Mouse (Mus musculus) gastrocnemius, postnatal 10 days (tissue): ENCODE measurements around the gene P2ry6. TPM values are rescaled to one million over a fixed set of nuclear protein-coding genes. Genes with fewer than 3 reads are reported as not detected.

Experiments
- DNase-seq: peaks from one replicate; pipeline ENCODE4 v3.0.0; 2021; ENCODE audit warnings: mixed read lengths
- total RNA-seq, 2 experiments: library from RNA; stranded (reverse); gene quantifications; 2 replicates each; pipeline ENCODE4 v1.2.3; 2021

Gene P2ry6
- total RNA-seq, 2 experiments from 2014 or later, result 2.3 to 4.0 TPM

GRCm38 (mm10) chr7:100941169-100941568 is 33.3 kb downstream of the P2ry6 start:
- no peak for DNase-seq

- no peak for DNase-seq
These were observed 36.3 kb downstream of the P2ry6 start for GRCm38 (mm10) chr7:100938106-100938505.

- DNase-seq, result no peak
These were observed 37.0 kb downstream of the P2ry6 start for GRCm38 (mm10) chr7:100937481-100937880.

- DNase-seq, result no peak
These were observed 40.9 kb downstream of the P2ry6 start for GRCm38 (mm10) chr7:100933520-100933919.

GRCm38 (mm10) chr7:100932481-100933007 is 41.9 kb downstream of the P2ry6 start:
- DNase-seq, result peak; percentile 90

- peak; percentile 61 for DNase-seq
These were observed 42.4 kb downstream of the P2ry6 start, which contains the start of gene Arhgef17 for GRCm38 (mm10) chr7:100931926-100932480. TSS of gene Arhgef17 (minus strand) at chr7:100932107.

- peak; percentile 73 for DNase-seq
These were observed 43.0 kb downstream of the P2ry6 start for GRCm38 (mm10) chr7:100931316-100931925.

GRCm38 (mm10) chr7:100930619-100931315 is 43.7 kb downstream of the P2ry6 start:
- DNase-seq, result peak; percentile 67

GRCm38 (mm10) chr7:100929639-100930303 is 44.7 kb downstream of the P2ry6 start:
- no peak for DNase-seq

GRCm38 (mm10) chr7:100928456-100928855 is 46.0 kb downstream of the P2ry6 start:
- DNase-seq, result no peak

- DNase-seq, result no peak
These were observed 47.0 kb downstream of the P2ry6 start for GRCm38 (mm10) chr7:100927287-100928000.

- DNase-seq, result no peak
These were observed 48.0 kb downstream of the P2ry6 start for GRCm38 (mm10) chr7:100926311-100926923.

- no peak for DNase-seq
These were observed 49.6 kb downstream of the P2ry6 start for GRCm38 (mm10) chr7:100924674-100925445.

- no peak for DNase-seq
These were observed 50.2 kb downstream of the P2ry6 start for GRCm38 (mm10) chr7:100924200-100924599.

GRCm38 (mm10) chr7:100922907-100923306 is 51.5 kb downstream of the P2ry6 start:
- no peak for DNase-seq

GRCm38 (mm10) chr7:100921289-100921688 is 53.2 kb downstream of the P2ry6 start:
- no peak for DNase-seq

GRCm38 (mm10) chr7:100919809-100920107 is 54.7 kb downstream of the P2ry6 start:
- no peak for DNase-seq

GRCm38 (mm10) chr7:100919006-100919808 is 55.2 kb downstream of the P2ry6 start:
- DNase-seq, result no peak

GRCm38 (mm10) chr7:100918176-100918575 is 56.3 kb downstream of the P2ry6 start:
- peak; percentile 61 for DNase-seq

- DNase-seq, result no peak
These were observed 56.7 kb downstream of the P2ry6 start for GRCm38 (mm10) chr7:100917751-100918150.
